Mouse (Mus musculus): ENCODE measurements around the gene Specc1.

DNA sequence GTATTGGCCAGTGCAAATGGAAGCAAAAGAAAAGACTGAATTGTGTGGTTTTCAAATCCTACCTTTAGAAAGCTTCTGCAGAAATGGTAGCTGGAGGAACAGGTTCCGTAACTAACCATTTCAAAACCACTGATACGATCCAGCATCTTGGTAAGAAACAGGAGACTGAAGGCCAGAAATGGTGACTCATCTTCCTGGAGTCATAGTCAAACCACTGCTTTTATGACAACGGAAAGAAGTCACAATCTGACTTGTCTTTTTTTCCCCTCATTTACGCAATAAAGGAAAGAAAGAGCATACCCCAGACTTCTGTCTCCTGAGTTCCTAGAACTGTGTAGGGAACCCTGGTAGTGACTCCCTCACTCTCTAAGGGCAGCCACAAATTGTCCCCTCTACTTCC, 228.3 kb downstream of the Specc1 start:
- no peak for TF ChIP-seq CTCF (IDR thresholded peaks at IDR 0.05; ENCODE audit: low read depth)
- no peak for TF ChIP-seq EP300 (IDR thresholded peaks at IDR 0.05; ENCODE audit: low read depth)
